Mouse (Mus musculus): ENCODE data around the gene Map3k6.

Map3k6 gene

GRCm38 (mm10) chr4:133240490-133240921, at the start of gene Map3k6:
TSS of gene Map3k6 (plus strand) at chr4:133240818.
- peak; percentile 48 for DNase-seq (ENCODE audit: extremely low spot score, low spot score)

GRCm38 (mm10) chr4:133194482-133194881, 46.1 kb upstream of the Map3k6 start:
- no peak for DNase-seq (ENCODE audit: extremely low spot score, low spot score)

GRCm38 (mm10) chr4:133195014-133195413, 45.6 kb upstream of the Map3k6 start:
- DNase-seq (ENCODE audit: extremely low spot score, low spot score): no peak

GRCm38 (mm10) chr4:133196136-133196535, 44.5 kb upstream of the Map3k6 start:
- DNase-seq (ENCODE audit: extremely low spot score, low spot score): no peak

- no peak for DNase-seq (ENCODE audit: extremely low spot score, low spot score)
Observed at GRCm38 (mm10) chr4:133196852-133197251, 43.8 kb upstream of the Map3k6 start.

GRCm38 (mm10) chr4:133197355-133197754, 43.3 kb upstream of the Map3k6 start:
- DNase-seq (ENCODE audit: extremely low spot score, low spot score): no peak

GRCm38 (mm10) chr4:133197801-133198286, 42.8 kb upstream of the Map3k6 start:
- peak; percentile 51 for DNase-seq (ENCODE audit: extremely low spot score, low spot score)

GRCm38 (mm10) chr4:133198337-133199180, 42.1 kb upstream of the Map3k6 start:
- DNase-seq (ENCODE audit: extremely low spot score, low spot score): peak; percentile 61

GRCm38 (mm10) chr4:133199743-133200142, 40.9 kb upstream of the Map3k6 start:
- no peak for DNase-seq (ENCODE audit: extremely low spot score, low spot score)

GRCm38 (mm10) chr4:133200343-133200742, 40.3 kb upstream of the Map3k6 start:
- DNase-seq (ENCODE audit: extremely low spot score, low spot score): no peak

GRCm38 (mm10) chr4:133201006-133201771, 39.4 kb upstream of the Map3k6 start:
- DNase-seq (ENCODE audit: extremely low spot score, low spot score): no peak

GRCm38 (mm10) chr4:133202254-133202653, 38.4 kb upstream of the Map3k6 start:
- DNase-seq (ENCODE audit: extremely low spot score, low spot score): no peak

- DNase-seq (ENCODE audit: extremely low spot score, low spot score): no peak
Observed at GRCm38 (mm10) chr4:133203591-133203990, 37.0 kb upstream of the Map3k6 start.

- no peak for DNase-seq (ENCODE audit: extremely low spot score, low spot score)
Observed at GRCm38 (mm10) chr4:133204379-133204778, 36.2 kb upstream of the Map3k6 start.

- DNase-seq (ENCODE audit: extremely low spot score, low spot score): peak; percentile 57
Observed at GRCm38 (mm10) chr4:133209366-133209765, 31.3 kb upstream of the Map3k6 start.

GRCm38 (mm10) chr4:133210023-133210787, 30.4 kb upstream of the Map3k6 start:
- DNase-seq (ENCODE audit: extremely low spot score, low spot score): no peak

- DNase-seq (ENCODE audit: extremely low spot score, low spot score): no peak
Observed at GRCm38 (mm10) chr4:133210788-133211390, 29.7 kb upstream of the Map3k6 start.

GRCm38 (mm10) chr4:133211751-133212561, 28.7 kb upstream of the Map3k6 start, which contains the start of the genes Cd164l2 and Gpr3:
TSS of gene Cd164l2 (plus strand) at chr4:133212131.
TSS of gene Gpr3 (minus strand) at chr4:133212536.
- DNase-seq (ENCODE audit: extremely low spot score, low spot score): no peak

GRCm38 (mm10) chr4:133212562-133213267, 27.9 kb upstream of the Map3k6 start:
- peak; percentile 84 for DNase-seq (ENCODE audit: extremely low spot score, low spot score)
